Mouse (Mus musculus) stomach, embryonic 14.5 days (tissue): ENCODE data around the gene Lrrc9. TPM values are rescaled to one million over a fixed set of nuclear protein-coding genes. Genes with fewer than 3 reads are reported as not detected.

Experiments
- ATAC-seq: fragments of 200-750 bp; cut with Nextera tagmentation; 2 replicates; pipeline ENCODE4 v1.8.0; 2017; ENCODE audit warnings: low read depth, moderate TSS enrichment; ENCODE audit not compliant: insufficient number of reproducible peaks, insufficient read depth, low FRiP score
- H3K27ac ChIP-seq: fragments of 300-500 bp; sonication (generic); 2 replicates; pipeline ENCODE4 v1.5.1; 2014; ENCODE audit warnings: mild to moderate bottlenecking, low read length, moderate library complexity, mixed read lengths
- H3K27me3 ChIP-seq: fragments of 300-500 bp; sonication (generic); 2 replicates; pipeline ENCODE4 v1.6.1; 2014; ENCODE audit warnings: low read length, control low read depth, mixed read lengths; ENCODE audit not compliant: control insufficient read depth, insufficient read depth
- H3K36me3 ChIP-seq: fragments of 300-500 bp; sonication (generic); 2 replicates; pipeline ENCODE4 v1.6.1; 2014; ENCODE audit warnings: mild to moderate bottlenecking, control low read depth, low read length, moderate library complexity, mixed read lengths; ENCODE audit not compliant: control insufficient read depth, insufficient read depth
- H3K4me1 ChIP-seq: fragments of 300-500 bp; sonication (generic); 2 replicates; pipeline ENCODE4 v1.6.1; 2014; ENCODE audit warnings: low read length, control low read depth, mixed read lengths; ENCODE audit not compliant: control insufficient read depth, insufficient read depth
- H3K4me2 ChIP-seq: fragments of 300-500 bp; sonication (generic); replicated peaks from 2 replicates; pipeline ENCODE4 v1.6.1; 2014; ENCODE audit warnings: low read depth, low read length, control low read depth
- H3K4me3 ChIP-seq: fragments of 300-500 bp; sonication (generic); 2 replicates; pipeline ENCODE4 v1.5.1; 2014; ENCODE audit warnings: low read depth, low read length, control low read depth
- H3K9ac ChIP-seq: fragments of 300-500 bp; sonication (generic); replicated peaks from 2 replicates; pipeline ENCODE4 v1.6.1; 2014; ENCODE audit warnings: low read depth, mild to moderate bottlenecking, control low read depth, low read length, moderate library complexity, mixed read lengths
- H3K9me3 ChIP-seq: fragments of 300-500 bp; sonication (generic); 2 replicates; pipeline ENCODE4 v1.6.1; 2016; ENCODE audit warnings: low read depth, low read length, control low read depth; ENCODE audit not compliant: control insufficient read depth
- WGBS: fragments of 180-500 bp; shearing (Covaris S2); extraction: QIAGEN DNeasy Blood & Tissue Kit; methylation state at CpG from one replicate; pipeline ENCODE4 v1.1.7; 2014; 5-methylcytosine and 5-hydroxymethylcytosine counted together
- polyA plus RNA-seq: library from polyadenylated mRNA; unstranded; fragments of >200 nt; fragmentation: Nextera tagmentation; extraction: Ambion mirVana; gene quantifications from 2 replicates; pipeline ENCODE4 v1.2.1, GENCODE M21; 2014

Lrrc9 gene
- polyA plus RNA-seq, 1 experiment from 2014 or later, result 0.42 TPM

DNA sequence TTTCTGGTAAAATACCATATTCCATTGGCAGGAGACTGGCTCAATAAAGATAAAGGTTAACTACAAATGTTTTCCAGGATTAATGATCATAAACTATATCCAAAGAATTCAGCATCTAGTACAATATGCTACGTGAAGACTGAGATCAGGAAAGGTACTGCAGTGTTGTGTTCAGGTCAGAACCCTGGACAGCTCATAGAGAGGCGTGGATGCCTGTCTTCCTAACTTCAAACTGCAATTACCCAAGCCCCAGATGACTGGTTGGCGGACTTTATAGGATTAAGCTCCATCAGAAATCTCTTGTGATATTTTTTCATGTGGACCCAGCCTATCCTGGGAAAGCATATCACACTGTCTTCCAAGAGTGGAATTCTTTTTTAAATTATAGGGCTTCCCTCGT, 19.0 kb upstream of the Lrrc9 start:
- H3K36me3 ChIP-seq, result no peaks in the 10 kb centered on the region
- H3K9me3 ChIP-seq, result no peaks in the 10 kb centered on the region
- WGBS, result 40% methylated on average over 4 of the region's 4 CpGs
- no peaks in the 10 kb centered on the region for H3K4me1 ChIP-seq
- H3K27ac ChIP-seq, result no peak overlapping the region
- H3K4me3 ChIP-seq, result no peak overlapping the region
- no peak for ATAC-seq
- H3K27me3 ChIP-seq, result no peaks in the 10 kb centered on the region
- no peak overlapping the region for H3K4me2 ChIP-seq
- H3K9ac ChIP-seq, result no peak overlapping the region

DNA sequence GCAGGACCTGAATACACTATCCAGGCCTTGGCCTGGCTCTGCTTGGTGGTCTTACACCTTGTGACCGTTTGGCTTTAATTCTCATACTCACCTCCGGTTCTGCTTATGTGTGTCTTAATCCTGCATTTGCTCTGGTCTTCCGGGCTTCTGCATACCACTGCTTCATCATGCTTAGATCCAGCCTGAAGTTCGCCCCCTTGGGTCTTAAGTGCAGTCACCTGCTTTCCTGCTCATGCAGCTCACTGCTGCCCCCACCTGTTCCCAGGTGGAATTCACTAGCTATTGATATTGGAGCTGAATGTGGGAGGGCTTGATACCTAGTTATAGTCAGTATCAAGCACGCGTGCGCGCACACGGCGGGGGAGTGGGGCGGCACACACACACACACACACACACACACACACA, 13.9 kb upstream of the Lrrc9 start:
- Histone ChIP-seq H3K27ac (no peak overlapping the region), H3K4me1 (no peaks in the 10 kb centered on the region), H3K9ac (no peak overlapping the region), H3K36me3 (no peaks in the 10 kb centered on the region), H3K9me3 (no peaks in the 10 kb centered on the region), H3K4me2 (no peak overlapping the region), H3K4me3 (no peak overlapping the region), H3K27me3 (no peaks in the 10 kb centered on the region)
- WGBS, result 22% methylated on average over 11 of the region's 11 CpGs
- ATAC-seq, result no peak

DNA sequence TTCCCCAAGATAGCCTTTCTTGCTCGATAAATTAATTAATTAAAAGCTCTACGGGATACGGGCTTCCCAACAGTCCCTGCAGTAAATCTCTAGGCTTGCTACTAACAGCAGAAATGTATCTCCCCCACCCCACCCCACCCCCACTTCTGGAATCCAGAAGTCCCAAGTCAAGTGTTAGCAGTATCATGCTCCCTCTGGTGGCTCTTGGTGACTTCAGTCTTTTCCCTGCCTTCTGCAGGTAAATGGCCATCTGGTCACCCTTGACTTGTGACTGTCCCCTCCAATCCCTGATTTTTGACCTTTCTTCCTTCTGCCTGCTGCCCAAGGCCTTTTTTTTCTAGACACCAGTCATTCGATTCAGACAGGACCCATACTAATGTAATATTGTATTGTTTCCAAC, 9.5 kb upstream of the Lrrc9 start:
- Histone ChIP-seq H3K4me2 (no peak overlapping the region), H3K4me3 (no peak overlapping the region), H3K27ac (no peak overlapping the region), H3K9ac (no peak overlapping the region), H3K4me1 (no peaks in the 10 kb centered on the region), H3K9me3 (no peaks in the 10 kb centered on the region), H3K27me3 (no peaks in the 10 kb centered on the region), H3K36me3 (no peaks in the 10 kb centered on the region)
- ATAC-seq, result no peak
- WGBS, result 84% methylated on average over 4 of the region's 4 CpGs

DNA sequence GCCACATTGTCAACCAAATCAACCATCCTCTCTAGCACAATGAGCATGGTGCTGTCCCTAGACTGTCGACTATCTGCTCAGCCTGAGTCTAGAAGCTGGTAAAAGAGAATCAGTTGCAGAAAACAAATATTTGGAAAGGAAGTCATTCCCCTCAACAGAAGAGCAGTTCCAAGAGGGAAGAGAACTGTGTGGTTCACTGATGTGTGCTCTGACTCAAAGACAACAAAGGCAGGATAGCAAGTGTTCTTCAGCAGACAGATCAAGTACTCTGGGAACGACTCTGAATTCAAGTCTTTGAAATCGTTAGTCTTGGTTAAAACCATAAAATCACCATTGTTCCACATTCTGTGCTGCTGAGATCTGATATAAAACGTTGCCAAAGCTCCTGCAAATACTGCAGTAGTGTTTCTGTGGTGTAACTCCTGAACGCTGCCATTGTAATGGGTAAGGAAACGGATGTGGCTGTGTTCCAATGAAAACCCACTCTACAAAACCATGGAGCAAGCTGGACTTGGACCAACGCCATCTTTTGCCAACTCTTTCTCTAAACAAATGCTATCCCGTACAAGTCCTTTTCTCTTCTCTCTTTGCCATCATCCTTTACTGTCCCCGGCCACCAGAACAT, 8.3 kb upstream of the Lrrc9 start:
- H3K36me3 ChIP-seq, result no peaks in the 10 kb centered on the region
- H3K4me3 ChIP-seq, result no peak overlapping the region
- H3K9me3 ChIP-seq, result no peaks in the 10 kb centered on the region
- no peaks in the 10 kb centered on the region for H3K27me3 ChIP-seq
- no peaks in the 10 kb centered on the region for H3K4me1 ChIP-seq
- H3K27ac ChIP-seq, result no peak overlapping the region
- 70% methylated on average over 9 of the region's 9 CpGs for WGBS
- H3K9ac ChIP-seq, result no peak overlapping the region
- ATAC-seq, result no peak
- no peak overlapping the region for H3K4me2 ChIP-seq

DNA sequence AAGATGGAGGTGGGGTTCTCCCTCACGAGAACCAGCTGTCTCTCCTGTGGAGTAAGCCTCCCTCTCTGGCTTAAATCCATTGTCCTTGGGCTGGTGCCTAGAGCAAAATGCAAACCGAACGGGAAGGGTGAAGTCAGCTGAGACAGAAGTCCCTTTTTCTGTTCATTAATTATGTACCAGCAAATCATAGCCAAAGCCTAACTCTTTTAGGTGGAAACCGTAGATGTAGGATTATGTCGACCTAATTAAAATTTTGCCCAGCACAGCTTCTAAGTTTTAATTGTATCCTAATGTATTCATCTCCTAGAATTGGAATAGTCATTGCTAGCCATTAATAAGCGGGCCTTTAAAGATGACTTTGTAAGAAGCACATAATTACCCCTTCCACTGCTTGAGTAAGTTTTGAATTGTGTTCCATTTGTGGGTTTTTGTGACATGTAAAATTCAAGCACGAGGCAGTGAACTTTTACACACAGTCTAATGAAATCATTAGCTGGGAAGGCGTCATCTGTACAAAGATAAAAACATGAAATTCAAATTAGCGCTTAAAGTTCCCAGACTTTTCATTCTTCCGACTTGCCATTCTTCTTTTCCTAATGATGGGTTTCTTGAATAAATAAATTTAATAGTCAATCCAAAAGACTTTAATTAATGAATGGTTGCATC, 3.9 kb upstream of the Lrrc9 start:
- ATAC-seq, result no peak
- H3K4me1 ChIP-seq, result no peaks in the 10 kb centered on the region
- H3K36me3 ChIP-seq, result no peaks in the 10 kb centered on the region
- no peak overlapping the region for H3K9ac ChIP-seq
- H3K4me3 ChIP-seq, result no peak overlapping the region
- no peaks in the 10 kb centered on the region for H3K9me3 ChIP-seq
- H3K4me2 ChIP-seq, result no peak overlapping the region
- H3K27ac ChIP-seq, result no peak overlapping the region
- whole genome bisulfite sequencing, result 71% methylated on average over 10 of the region's 10 CpGs
- no peaks in the 10 kb centered on the region for H3K27me3 ChIP-seq

DNA sequence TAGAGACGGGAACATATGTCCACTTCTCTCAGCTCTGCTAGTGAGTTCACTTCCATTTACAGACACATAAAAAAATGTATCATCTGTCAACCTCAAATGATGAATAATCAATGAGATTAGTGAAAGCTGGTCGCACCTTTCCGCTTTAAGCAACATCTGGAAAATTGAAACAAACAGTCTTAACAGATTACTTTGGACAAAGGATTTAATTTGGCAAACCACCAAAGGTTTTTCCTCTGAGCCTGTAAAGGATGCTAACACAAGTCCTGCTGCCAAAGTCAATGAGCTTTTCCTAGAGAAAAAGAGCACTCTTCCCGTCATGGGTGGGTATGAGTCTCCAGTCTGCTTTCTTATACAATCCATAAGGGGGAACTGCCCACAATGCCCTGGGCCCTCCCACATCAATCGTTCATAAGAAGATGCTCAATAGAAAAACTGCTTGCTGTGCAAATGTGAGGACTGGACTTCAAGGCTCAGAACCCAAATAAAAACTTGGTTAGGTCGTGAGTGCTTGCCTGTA, 2.6 kb upstream of the Lrrc9 start:
- no peak for ATAC-seq

DNA sequence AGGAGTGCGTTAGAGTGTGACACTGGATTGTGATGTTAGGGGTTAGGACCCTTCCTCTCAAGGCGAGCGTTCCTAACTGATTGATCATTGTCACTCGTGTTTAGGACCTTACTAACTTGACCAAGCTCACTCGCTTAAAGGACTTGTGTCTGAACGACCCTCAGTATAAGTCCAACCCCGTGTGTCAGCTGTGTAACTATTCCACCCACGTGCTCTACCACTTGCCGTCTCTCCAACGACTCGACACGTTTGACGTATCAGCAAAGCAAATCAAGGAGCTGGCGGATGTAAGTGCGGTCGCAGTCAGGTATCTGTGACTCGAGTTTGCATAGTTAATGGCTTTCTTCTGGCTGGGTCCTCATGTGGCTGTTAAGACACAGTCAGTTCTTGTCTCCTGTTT, 12.3 kb downstream of the Lrrc9 start:
- WGBS, result 71% methylated on average over 17 of the region's 17 CpGs
- Histone ChIP-seq H3K4me1 (no peaks in the 10 kb centered on the region), H3K4me3 (no peak overlapping the region), H3K4me2 (no peak overlapping the region), H3K9me3 (no peaks in the 10 kb centered on the region), H3K36me3 (no peaks in the 10 kb centered on the region), H3K9ac (no peak overlapping the region), H3K27me3 (no peaks in the 10 kb centered on the region), H3K27ac (no peak overlapping the region)
- no peak for ATAC-seq

More for the DNA sequence above, 2.6 kb upstream of the Lrrc9 start:
- Histone ChIP-seq H3K27me3 (no peaks in the 10 kb centered on the region), H3K36me3 (no peaks in the 10 kb centered on the region), H3K9me3 (no peaks in the 10 kb centered on the region), H3K27ac (no peak overlapping the region), H3K4me1 (no peaks in the 10 kb centered on the region), H3K9ac (no peak overlapping the region), H3K4me3 (no peak overlapping the region), H3K4me2 (no peak overlapping the region)
- whole genome bisulfite sequencing, result 60% methylated on average over 6 of the region's 6 CpGs

DNA sequence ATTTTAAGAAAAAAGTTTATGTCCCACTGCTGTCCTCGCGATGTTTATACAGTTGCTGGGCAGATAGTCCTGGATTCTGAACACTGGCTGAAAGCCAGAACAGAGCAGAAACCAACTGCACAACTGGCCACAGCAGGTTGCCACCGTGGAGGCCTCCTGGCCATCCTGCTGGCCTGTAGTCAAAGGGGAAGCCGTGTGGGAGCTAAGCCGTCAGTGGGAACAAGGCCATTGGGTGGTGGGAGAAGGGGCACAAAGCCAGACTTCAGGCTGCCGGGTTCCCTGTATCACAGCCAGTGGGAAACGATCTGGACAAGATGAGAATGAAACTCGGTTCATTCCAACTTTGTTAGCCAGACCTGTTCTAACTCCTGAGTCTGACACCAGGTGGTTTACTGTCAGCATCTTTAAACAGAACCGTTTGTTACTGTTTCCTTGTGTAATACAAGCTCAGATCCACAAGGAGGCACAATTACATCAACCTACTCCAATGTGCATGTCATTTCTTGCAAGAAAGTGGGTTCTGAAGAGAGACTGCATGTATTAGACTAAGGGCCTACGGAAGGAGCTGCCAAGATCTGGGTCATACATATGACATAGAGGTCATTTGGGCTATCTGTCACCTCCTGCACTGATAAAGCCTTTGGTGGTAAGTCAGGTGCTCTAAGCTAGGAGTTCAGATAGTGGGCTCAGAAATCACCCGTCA, 19.7 kb downstream of the Lrrc9 start:
- Histone ChIP-seq H3K4me1 (no peaks in the 10 kb centered on the region), H3K4me3 (no peak overlapping the region), H3K36me3 (no peaks in the 10 kb centered on the region), H3K27ac (no peak overlapping the region), H3K9me3 (no peaks in the 10 kb centered on the region), H3K9ac (no peak overlapping the region), H3K4me2 (no peak overlapping the region), H3K27me3 (no peaks in the 10 kb centered on the region)
- peak; percentile 6; the same call in 1 of the 2 replicates for ATAC-seq
- WGBS, result 55% methylated on average over 11 of the region's 11 CpGs
